Mouse (Mus musculus) ZHBTc4 (cell line): ENCODE measurements at regions not wholly inside any gene's neighbourhood (a gene's known extent, or its start where the extent isn't known, plus 50 kb on each side); places are given as distances from the start of the nearest gene placed in this dataset.
"Not testable (repeated sequence)": the region's sequence is repeated elsewhere in the genome, so short reads cannot be mapped to it uniquely, and the experiment has no call there.

Experiments
- DNase-seq: peaks from one replicate; pipeline ENCODE4 v3.0.0-alpha.2; 2011; ENCODE audit warnings: low read depth, low spot score

DNA sequence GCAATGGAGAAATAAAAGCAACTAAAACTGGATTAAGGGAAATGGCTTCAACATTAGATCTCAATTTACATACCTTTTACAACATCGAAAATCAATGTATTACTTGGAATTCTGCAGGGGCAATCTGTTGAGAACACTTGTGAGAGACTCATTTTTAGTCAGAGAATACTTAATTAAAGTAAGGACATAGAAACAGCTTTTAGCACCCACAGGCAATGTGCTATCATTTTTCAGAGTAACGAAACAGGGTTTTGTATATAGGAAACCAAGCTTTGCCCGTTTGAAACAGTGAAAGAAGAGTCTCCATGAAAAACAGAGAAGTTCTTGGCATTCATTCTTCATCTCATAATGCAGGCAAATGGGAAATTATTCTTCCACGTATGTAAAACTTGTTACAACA lies 196.4 kb downstream of the Tdrd3 start:
- no peak for DNase-seq

DNA sequence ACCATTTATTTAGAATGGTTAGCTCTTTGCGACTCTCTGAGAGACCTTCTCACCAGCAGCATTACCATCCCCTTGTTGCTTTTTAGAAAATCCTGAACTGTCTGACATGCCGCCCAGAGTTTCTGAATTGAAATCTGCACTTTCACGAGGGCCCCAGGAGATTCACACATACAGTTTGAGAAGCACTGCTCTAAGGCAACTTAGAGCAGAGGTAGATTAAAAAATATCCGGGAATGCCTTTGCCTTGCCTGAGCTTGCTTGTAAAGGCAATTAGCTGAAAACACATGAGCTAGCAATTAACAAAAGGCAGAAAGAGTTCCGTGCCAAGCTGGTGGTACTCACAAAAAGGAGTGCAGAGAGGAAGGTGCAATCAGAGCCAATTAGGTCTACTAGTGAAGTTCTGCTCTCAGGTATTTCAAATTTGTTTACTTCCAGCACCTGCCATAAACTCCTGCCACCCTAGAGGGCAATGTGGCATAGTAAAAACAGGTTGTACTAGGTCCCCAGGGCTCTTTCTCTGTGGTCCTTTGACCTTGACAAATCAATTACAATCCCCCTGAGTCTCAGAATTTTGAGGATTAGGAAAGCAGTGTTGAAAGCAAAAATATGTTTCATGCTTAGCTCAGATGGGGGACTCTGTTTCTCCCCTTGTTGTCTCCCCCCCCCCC lies 203.1 kb downstream of the Tdrd3 start:
- DNase-seq = no peak

DNA sequence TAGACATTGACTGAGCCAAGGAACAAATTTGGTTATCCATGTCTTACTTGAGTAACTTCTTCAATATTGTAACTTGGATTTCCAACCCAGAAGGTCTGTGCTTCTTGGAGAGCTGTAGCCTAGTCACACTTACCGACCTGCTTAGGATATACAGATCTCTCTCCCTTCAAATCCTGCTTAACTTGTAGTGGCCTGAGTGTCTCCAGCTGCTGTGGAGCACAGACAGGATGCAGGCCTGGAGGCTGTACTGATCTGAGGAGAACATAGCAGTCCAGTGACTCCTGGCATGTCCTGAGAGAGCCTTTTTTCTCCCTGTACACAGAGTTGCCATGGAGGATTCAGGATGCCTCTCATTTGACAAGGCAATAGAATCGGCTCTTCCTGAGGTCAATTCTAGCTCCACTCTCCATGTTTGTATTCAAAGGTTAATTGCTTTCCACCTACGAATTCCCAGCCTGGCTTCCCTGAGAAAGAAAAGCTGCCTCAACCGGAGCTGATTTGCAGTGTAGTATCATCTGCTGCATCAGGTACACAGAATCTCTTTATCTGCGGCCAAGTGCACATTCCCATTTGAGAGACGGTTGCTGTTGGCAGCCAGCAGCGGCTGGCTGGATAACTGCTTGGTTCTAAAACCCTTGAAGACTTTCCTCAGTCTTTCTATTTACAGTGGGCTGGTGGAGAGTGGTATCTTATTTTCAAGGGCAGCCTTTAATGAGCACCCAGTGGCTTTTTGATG lies 214.8 kb downstream of the Tdrd3 start:
- DNase-seq = no peak

DNA sequence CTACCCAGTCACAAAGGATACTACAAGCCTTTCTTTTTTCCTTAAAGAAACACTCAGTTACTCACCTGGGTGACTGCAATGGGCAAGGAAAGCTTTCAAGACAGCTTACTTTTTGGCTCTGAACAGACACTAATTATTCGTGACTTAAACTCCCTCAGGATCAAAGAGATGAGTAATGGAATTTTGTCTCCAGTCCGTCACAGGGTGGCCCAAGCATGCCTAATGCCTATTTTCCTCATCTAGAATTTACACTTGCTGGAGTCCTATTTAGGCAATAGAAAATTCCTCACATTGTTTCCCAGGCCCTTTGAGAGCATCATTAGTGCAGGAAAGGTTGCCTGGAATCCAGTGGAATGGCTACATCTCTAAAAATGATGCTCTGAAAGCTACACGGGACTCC lies 218.2 kb downstream of the Tdrd3 start:
- no peak for DNase-seq

DNA sequence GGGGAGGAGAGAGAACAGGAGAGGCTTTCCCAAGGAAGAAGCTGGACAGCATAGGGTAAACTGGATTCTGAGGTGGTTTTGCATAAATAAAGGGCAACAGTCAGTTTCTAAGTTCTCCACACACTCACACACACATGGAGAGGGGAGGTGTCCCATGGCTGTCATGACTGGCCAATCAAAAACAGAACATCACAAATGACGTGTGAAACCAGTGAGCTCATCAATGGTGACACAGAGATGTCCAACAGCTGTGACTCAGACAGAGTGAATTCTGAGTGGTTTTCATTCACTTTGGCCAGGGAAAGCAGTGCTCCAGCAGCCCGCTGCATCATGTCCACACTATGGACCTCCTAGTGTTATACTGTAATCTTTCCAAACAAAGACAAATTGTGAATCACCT lies 220.7 kb downstream of the Tdrd3 start:
- DNase-seq = no peak

DNA sequence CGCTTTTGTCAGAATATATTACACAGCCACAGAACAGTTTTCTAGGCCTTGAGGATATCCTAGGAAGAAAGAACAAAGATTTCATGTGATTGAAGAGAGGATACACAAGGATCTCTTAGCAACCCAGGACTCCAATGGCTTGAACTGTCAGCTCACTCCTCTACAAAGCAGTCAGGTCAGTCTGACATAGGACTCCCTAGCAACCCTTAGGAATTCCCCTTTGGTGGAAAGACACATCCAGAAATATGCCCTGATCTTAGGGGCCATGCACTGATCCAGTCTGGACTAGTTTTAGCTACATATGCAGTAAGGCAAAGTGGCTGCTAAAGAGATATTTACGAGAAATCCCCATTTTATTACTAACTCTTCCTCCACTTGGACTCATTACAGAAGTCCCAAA lies 251.5 kb downstream of the Tdrd3 start:
- DNase-seq = no peak

DNA sequence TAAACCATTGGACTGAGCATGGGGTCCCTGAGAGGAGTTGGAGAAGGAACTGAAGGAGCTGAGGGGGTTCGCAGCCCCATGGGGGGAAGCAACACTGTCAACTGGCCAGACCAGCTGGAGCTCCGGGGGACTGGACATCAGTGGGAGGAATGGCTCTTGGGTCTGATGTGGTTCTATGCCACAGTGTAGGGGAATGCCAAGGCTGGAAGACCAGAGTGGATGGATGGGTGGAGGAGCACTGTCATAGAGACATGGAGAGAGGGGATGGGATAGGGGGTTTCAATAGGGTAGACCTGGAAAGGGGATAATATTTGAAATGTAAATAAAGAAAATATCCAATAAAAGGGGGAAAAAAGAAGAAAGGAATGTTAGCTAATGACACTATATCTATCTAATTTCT lies 253.1 kb downstream of the Tdrd3 start:
- DNase-seq = no peak

DNA sequence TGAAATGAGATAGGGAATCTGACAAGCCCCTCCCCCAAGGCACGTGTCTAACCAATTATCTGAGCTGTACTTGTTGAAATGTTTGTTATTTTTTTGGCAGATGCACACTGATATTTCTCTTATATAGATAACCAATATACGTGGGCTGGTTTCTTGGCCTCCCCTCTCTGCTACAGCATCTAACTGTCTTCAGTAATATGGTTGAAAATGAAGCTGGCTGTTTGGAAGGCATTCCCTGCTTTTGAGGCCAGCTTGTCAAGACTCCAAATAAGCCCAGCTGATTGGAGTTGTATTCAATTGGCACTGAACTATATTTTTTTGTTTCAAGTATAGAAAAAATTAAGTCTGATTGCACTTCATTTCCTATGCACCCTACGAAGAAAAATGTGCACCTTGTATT lies 264.3 kb downstream of the Tdrd3 start:
- no peak for DNase-seq

DNA sequence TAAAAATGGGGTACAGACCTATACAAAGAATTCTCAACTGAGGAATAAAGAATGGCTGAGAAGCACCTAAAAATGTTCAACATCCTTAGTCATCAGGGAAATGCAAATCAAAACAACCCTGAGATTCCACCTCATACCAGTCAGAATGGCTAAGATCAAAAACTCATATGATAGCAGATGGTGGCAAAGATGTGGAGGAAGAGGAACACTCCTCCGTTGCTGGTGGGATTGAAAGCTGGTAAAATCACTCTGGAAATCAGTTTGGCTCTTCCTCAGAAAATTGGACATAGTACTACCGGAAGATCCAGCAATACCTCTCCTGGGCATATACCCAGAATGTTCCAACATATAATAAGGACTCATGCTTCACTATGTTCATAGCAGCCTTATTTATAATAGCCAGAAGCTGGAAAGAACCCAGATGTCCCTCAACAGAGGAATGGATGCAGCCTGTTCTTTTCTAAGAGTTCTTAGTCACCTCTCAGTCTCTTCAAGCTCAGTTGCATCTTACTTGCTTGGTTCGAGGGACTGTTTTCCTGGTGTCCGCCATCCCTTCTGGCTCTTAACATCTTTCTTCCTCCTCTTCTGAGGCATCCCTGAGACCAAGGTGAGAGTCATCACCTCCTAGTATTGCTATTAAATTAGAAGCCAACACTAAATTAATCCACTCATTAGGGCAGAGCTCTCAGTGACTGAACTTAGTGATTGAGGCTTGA lies 266.8 kb downstream of the Tdrd3 start:
- DNase-seq = not testable (repeated sequence)

DNA sequence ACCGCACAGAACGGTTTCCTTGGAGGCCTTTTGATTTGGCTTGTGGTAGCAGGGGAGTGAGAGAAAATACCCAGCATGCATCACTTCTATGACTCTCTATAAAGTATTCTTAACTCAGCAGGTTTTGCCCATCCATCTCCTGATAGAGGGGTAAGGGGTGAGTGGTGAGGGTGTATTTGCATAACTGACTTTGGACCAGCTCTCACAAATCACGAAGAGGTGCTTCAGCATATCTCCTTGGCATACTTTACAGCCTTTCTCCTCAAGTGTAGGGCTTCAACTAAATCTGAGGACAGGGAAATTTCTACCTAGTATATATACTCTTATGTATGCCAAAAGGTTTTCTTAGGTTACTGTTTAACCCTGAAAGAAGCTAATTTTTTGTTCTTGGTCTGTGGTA lies 273.4 kb downstream of the Tdrd3 start:
- DNase-seq = no peak

DNA sequence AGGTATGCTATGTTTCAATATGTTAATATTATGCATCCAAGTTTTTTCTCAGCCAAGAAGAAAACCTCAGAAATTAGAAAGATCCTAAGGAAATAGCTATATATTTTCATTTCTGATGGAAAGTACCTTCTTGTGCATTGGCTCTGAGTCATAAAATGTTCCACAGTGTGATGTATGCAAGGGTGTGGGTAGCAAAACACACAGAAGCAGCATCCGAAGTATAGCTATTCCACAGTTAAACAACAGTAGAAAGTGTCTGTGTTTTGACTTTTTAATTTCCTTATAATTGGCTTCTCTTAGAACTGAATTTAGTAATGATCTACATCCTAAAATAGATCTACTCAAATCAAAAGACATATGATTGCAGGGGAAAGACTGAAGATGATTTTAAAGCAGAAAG lies 320.0 kb downstream of the Tdrd3 start:
- DNase-seq = no peak

DNA sequence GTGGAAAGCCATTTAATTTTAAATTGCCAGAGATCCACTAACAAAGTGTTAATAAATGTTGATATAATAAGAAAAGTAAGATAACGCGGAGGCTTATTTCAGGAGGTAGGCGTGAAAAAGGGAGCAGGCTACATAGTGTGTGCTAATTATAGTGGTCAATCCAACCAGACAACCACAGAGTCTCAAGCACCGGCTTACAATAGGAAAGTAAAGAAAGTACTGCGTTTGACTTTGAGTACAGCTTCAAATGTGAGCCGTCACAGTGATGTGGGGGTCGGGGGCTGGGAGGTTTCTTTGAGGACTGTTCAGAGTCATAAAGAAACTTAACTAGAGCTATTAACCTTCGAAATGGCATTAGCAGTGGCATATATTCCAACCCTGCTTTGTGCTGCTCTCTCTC lies 329.1 kb downstream of the Tdrd3 start:
- DNase-seq = no peak

DNA sequence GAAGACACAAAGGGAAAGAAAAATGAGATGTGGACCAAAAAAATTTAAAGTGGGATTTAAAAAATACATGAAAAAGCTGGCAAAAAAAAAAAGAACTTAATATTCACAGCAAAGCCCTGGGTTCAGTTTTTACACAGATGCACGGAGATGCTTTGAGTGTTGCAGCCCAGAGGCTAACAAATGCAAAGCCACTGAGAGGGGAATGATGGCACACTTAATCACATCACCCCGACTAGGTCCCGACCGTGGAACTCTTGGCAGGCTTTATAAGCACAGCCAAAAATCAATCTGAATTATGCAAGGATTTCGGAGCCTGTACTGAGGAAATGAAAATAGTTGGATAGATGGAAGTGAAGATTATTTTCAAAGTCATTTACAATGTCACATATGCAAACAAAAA lies 329.6 kb downstream of the Tdrd3 start:
- no peak for DNase-seq

DNA sequence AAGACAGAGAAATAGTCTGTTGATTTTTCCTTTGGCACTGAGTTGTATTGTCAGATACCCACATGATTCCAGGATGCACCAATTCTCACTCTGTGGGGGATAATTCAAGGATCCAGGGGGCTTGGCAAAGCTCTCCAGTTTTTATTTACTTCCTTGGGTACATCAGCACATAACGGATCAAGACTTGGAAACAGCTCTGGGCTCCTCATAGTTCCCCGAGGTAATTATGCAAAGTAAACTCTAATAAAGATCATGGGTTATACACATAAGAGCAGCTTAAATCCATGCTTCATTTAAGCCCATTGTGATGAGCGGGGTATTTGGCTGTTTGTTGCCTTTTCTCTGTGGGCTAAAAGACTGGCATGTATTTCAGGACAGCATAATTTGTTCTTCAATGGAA lies 332.6 kb downstream of the Tdrd3 start:
- DNase-seq = no peak

DNA sequence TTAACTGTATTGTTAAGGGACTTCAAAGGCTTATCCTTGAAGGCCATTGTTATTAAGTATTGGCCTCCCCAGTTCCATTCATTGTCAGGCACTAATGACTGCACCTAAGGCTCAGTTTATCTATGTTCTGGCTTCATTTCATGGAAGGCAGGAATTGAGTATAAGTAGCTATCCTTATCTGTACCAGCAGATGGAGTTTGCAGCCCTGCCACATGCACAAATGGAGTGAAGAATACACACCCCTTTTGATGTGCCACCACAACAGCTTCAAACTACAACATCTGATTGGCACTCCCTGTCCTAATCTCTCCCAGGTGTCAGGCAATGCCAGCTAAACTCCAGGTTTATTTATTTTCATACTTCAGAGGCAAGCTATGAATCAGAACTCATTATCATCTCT lies 333.3 kb downstream of the Tdrd3 start:
- DNase-seq = no peak

DNA sequence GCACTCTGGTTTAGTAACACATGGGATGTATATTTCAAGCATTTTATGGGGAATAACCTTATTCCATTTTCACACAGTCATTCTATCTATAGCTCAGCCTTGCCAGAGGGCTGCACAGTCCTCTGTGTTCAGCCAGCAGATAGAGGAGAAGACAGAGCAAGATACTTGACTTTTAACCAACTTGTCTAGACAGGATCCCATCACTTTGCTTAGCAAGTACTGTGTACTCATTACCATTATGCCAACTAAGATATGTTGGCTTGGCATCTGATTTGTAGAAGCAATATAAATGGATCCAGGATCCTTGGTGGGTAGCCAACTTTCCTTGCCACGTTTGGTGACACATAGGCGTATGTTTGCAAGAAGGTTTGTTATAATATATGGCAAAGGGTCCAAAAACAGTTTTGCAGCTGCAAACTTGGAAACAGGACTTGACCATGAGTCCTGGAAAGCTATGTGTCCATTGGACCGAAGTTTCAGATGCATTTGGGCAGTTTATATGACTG lies 334.3 kb downstream of the Tdrd3 start:
- DNase-seq = no peak

DNA sequence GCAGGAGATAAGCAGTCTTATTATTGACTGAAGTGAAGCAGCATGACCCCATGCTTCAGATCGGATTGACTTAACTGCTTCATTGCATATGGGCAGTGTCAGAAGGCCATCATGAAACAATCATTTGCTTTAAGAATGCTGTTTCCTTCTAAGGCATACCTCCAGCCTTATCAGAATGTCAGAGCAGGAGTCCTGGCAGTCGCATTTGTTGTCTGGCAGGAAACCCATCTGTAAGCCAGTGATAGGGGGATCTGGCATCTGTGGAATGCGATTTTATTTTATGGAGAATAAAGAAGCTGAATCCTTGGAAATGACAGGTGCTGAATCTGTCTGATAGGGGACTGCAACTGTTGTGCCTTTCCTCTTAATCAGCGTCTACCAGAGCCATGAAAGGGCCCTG lies 338.3 kb downstream of the Tdrd3 start:
- DNase-seq = no peak

DNA sequence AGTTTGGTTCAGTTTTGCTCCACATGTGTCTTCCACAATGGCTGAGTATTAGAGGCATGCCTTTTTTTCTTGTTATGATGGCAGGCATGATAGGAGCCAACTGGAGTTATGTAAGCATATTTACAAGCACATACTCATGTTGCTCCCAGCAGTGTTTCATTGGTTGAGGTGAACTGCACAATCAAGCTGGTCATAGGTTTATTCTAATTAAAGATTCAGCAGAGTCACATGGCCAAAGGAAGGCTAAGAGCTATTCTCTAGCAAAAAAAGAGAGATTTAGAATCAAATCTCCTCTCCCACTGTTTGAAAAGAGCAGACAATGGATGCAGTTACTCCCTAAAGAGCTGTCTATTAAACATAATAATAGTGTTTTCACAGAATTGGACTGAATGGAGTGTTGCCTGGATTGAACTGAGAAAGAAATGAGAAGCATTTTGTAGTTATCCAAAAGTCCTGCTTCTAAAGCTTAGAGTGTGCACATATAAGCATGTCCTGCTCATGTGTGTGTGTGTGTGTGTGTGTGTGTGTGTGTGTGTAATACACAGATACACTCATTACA lies 359.0 kb downstream of the Tdrd3 start:
- DNase-seq = peak; percentile 4

DNA sequence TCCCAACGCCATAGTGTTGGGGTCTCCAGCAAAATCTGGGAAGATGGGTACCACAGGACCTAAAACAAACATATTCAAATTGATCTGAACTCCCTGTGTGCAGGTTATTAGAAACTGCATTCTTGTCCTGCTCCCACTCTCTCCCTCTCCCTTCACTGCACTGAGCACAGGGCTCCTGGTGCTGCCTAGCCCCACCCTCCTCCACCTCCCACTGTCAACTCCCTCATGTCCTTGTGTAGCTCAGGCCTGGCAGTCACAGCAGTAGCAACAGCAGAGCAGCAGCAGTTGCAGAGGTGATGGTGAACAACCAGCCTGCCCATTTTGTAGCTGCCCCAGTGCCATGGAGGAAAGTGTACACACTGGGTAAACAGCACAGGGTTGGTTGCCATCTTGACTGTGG lies 383.4 kb downstream of the Tdrd3 start:
- no peak for DNase-seq

DNA sequence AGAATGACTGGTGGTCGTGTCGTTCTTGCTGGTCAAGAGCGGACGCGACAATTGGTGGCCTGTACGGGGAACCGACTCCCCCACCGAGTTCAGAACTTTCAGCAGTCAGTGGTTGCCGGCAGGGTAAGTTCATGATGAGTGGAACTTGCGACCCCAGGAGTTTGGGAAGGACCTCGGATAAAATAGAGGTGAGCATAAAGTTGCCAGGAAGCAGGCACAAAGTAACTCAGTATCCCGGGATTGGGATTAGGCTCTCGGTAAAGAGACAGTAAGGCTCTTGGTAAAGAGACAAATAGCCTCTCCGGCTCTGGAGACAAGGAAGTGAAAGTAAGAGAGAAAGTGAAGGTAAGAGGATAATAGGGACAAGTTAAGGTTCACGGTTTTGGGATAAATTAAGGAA lies 393.2 kb downstream of the Tdrd3 start:
- DNase-seq = not testable (repeated sequence)

DNA sequence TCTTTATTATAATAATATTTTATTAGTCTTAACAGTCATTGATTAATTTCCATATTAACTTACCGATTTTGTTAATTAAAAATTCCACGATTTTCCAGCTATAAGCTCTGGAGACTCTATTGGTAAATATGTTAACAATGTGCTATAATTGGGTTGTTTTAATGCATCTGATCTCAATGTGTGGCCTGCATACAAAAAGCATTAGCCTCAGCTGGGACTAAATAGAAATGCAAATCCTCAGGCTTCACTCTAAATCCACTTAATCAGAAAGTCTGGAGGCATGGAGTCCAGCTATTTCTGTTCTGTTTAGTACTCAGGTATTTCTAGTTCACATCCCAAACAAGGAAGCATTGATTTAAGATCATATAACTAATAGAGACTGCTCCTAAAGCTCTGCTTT lies 427.7 kb downstream of the Tdrd3 start:
- no peak for DNase-seq

DNA sequence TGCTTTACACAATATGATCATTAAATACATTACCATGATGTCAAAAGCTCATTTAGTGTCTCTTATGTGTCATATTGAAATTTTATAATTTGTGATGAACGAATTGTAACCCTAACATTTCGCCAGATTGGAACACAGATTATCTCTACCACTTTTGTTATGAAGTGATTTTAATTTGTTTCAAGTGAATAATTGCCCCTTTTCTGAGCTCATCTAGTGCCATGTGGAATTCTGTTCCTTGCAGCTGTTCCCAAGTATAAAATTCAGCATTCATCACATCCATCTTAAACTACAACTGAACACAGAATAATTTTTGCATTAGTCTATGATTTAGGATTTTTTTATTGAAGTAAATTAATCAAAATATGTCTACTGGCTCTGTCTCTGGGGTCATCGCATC lies 445.0 kb downstream of the Tdrd3 start:
- DNase-seq = no peak
